Mouse (Mus musculus) kidney, embryonic 14.5 days (tissue): ENCODE results near the gene Slc26a3. TPM values are rescaled to one million over a fixed set of nuclear protein-coding genes. Genes with fewer than 3 reads are reported as not detected.

Experiments
- ATAC-seq: fragments of 200-750 bp; cut with Nextera tagmentation; 2 replicates; pipeline ENCODE4 v1.8.0; 2017; ENCODE audit warnings: moderate number of reproducible peaks, mild to moderate bottlenecking, moderate TSS enrichment, moderate library complexity; ENCODE audit not compliant: low FRiP score, low TSS enrichment
- H3K27ac ChIP-seq: fragments of 300-500 bp; sonication (generic); 2 replicates; pipeline ENCODE4 v1.5.1; 2014; ENCODE audit warnings: low read depth, mild to moderate bottlenecking, low read length, moderate library complexity, mixed read lengths
- H3K27me3 ChIP-seq: fragments of 300-500 bp; sonication (generic); 2 replicates; pipeline ENCODE4 v1.6.1; 2014; ENCODE audit warnings: mild to moderate bottlenecking, low read length; ENCODE audit not compliant: control insufficient read depth, insufficient read depth
- H3K36me3 ChIP-seq: fragments of 300-500 bp; sonication (generic); 2 replicates; pipeline ENCODE4 v1.6.1; 2014; ENCODE audit warnings: low read length, mixed read lengths; ENCODE audit not compliant: control insufficient read depth, insufficient read depth
- H3K4me1 ChIP-seq: fragments of 300-500 bp; sonication (generic); 2 replicates; pipeline ENCODE4 v1.6.1; 2014; ENCODE audit warnings: low read length, mixed read lengths; ENCODE audit not compliant: control insufficient read depth, insufficient read depth
- H3K4me2 ChIP-seq: fragments of 300-500 bp; sonication (generic); replicated peaks from 2 replicates; pipeline ENCODE4 v1.6.1; 2014; ENCODE audit warnings: low read depth, mild to moderate bottlenecking, low read length
- H3K4me3 ChIP-seq: fragments of 300-500 bp; sonication (generic); 2 replicates; pipeline ENCODE4 v1.5.1; 2014; ENCODE audit warnings: mild to moderate bottlenecking, low read length
- H3K9ac ChIP-seq: fragments of 300-500 bp; sonication (generic); 2 replicates; pipeline ENCODE4 v1.6.1; 2014; ENCODE audit warnings: low read depth, mild to moderate bottlenecking, low read length, moderate library complexity
- H3K9me3 ChIP-seq: fragments of 300-500 bp; sonication (generic); 2 replicates; pipeline ENCODE4 v1.6.1; 2016; ENCODE audit warnings: low read length; ENCODE audit not compliant: control insufficient read depth
- WGBS: fragments of 180-500 bp; shearing (Covaris S2); extraction: QIAGEN DNeasy Blood & Tissue Kit; methylation state at CpG from one replicate; pipeline ENCODE4 v1.1.7; 2014; 5-methylcytosine and 5-hydroxymethylcytosine counted together
- polyA plus RNA-seq: library from polyadenylated mRNA; unstranded; fragments of >200 nt; fragmentation: Nextera tagmentation; extraction: Ambion mirVana; gene quantifications from 2 replicates; pipeline ENCODE4 v1.2.1, GENCODE M21; 2014

Slc26a3 gene
- not detected in 2 replicates for polyA plus RNA-seq

DNA sequence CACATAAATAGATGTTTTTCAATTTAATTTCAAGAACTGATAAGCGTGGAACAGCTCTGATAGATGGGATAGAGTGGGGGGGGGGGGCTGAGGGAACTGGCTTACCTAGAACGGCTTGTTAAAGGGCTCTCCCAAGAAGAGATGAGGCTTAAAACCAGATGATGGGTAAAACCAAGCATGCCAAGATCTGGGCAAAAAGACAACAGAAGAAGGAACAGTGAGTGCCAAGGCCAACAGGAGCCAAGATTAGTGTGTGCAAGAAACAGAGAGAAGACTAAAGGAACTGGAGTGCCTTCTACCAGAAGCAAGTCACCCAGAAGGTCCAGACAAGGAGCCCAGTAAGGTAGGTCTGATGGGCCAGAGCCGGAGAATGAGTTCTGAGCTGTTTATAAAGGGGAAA, at the start of gene Slc26a3:
Gene Slc26a3, plus strand, starts transcription at position 301 of the 400 bp plus-strand sequence.
- no peak for ATAC-seq
- 84% methylated on average over 3 of the region's 3 CpGs for WGBS
- Histone ChIP-seq H3K4me3 (no peak within 1 kb of the TSS), H3K9ac (no peak within 1 kb of the TSS), H3K36me3 (no peaks in the 10 kb centered on the region), H3K27ac (no peak within 1 kb of the TSS), H3K4me1 (no peaks in the 10 kb centered on the region), H3K9me3 (no peaks in the 10 kb centered on the region), H3K27me3 (no peaks in the 10 kb centered on the region), H3K4me2 (no peak within 1 kb of the TSS)

DNA sequence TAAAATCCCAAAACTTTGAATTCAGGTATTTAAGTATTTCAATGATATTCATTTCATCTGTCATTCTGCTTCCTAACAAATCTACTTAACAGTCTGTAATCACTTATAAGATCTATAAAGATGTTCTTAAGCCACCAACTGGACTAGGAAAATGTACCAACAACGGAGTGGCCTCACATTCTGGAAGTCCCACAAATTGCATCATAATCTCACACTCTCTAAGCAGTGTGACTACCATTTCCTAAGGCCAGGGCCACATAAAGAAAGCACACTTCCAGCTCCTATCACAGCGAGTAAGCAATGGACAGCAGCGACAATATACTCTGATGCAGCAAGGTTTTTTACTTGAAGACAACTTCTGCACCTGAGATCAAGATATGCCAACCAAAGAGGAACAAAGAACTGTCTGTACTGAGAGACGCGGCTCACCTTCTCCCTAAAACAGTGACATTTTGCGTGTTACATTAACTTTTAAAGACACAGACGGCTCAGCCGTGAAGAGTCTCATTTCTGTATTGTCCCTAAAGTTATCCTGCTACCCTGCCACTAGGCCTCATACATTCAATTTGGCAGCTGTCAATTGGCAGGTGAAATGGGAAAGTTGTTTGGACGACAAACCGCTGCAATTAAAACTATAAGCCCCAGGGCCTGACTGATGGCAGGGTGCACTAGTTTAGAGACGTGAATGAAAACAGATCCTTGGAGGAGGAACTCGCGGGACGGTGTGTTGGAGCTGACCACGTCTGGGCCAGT, 40.3 kb upstream of the Slc26a3 start:
- Histone ChIP-seq H3K4me2 (peak overlapping the region; percentile 87), H3K36me3 (peaks cover 22% of the 10 kb centered on the region), H3K27me3 (no peaks in the 10 kb centered on the region), H3K4me3 (peak overlapping the region; percentile 98), H3K9ac (peak overlapping the region; percentile 90), H3K9me3 (no peaks in the 10 kb centered on the region), H3K4me1 (peaks cover 5% of the 10 kb centered on the region), H3K27ac (no peak overlapping the region)
- no peak for ATAC-seq
- 27% methylated on average over 15 of the region's 15 CpGs for WGBS

GRCm38 (mm10) chr12:31350944-31351928, 39.4 kb upstream of the Slc26a3 start, which contains the start of gene Dld:
TSS of gene Dld (minus strand) at chr12:31351453.
- H3K9me3 ChIP-seq = no peaks in the 10 kb centered on the region
- WGBS = 7% methylated on average over 47 of the region's 66 CpGs
- peak; percentile 99 for ATAC-seq
- peak within 1 kb of the TSS; percentile 98 for H3K4me3 ChIP-seq
- H3K27ac ChIP-seq = peak within 1 kb of the TSS; percentile 75
- peak within 1 kb of the TSS; percentile 87 for H3K4me2 ChIP-seq
- H3K27me3 ChIP-seq = no peaks in the 10 kb centered on the region
- H3K4me1 ChIP-seq = peaks cover 5% of the 10 kb centered on the region
- peaks cover 19% of the 10 kb centered on the region for H3K36me3 ChIP-seq
- H3K9ac ChIP-seq = peak within 1 kb of the TSS; percentile 90

DNA sequence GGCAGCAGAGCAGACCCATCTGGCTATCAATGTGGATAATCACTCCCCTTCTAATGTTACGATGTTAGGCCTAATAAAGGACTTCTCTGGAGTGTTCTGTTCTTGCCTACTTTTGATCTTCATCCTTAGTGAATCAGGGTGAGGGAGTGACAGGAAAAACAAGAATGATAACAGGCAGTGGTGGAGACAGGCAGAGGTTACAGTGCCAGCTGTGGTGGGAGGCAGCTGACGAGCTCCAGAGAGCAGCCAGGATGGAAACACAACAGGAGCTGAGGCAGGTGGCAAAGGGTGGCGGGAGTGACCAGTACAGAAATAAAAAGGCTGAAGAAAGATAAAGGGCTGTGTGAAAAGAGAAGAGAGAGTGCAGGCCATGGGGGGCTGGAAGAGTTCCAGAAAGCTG, 24.2 kb upstream of the Slc26a3 start:
- no peak overlapping the region for H3K4me2 ChIP-seq
- 38% methylated on average over 3 of the region's 3 CpGs for WGBS
- no peaks in the 10 kb centered on the region for H3K27me3 ChIP-seq
- no peak overlapping the region for H3K27ac ChIP-seq
- no peak overlapping the region for H3K4me3 ChIP-seq
- no peaks in the 10 kb centered on the region for H3K4me1 ChIP-seq
- ATAC-seq = peak; percentile 85
- H3K36me3 ChIP-seq = no peaks in the 10 kb centered on the region
- no peaks in the 10 kb centered on the region for H3K9me3 ChIP-seq
- H3K9ac ChIP-seq = no peak overlapping the region

DNA sequence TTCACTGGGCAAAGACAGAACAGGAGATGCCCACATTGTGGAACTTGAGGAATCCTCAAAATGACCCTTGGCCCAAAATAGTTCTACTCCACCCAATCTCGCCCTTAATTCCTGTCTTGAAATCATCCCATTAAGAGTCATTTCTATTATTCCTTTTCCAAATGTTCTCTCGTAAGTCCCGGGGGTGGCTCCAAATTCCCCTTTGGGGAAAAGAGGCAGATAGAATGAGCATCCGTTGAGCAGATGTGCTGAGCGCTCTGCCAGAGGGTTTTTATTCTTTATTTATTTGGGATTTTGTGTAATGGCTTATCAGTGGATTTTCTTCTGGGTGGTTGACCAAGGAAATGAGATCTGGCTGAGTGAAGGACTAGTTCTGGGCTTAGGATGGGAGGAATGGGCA, 22.9 kb upstream of the Slc26a3 start:
- Histone ChIP-seq H3K9me3 (no peaks in the 10 kb centered on the region), H3K4me3 (no peak overlapping the region), H3K4me2 (no peak overlapping the region), H3K36me3 (no peaks in the 10 kb centered on the region), H3K27ac (no peak overlapping the region), H3K4me1 (no peaks in the 10 kb centered on the region), H3K9ac (no peak overlapping the region), H3K27me3 (no peaks in the 10 kb centered on the region)
- ATAC-seq = no peak
- 83% methylated on average over 5 of the region's 5 CpGs for WGBS

DNA sequence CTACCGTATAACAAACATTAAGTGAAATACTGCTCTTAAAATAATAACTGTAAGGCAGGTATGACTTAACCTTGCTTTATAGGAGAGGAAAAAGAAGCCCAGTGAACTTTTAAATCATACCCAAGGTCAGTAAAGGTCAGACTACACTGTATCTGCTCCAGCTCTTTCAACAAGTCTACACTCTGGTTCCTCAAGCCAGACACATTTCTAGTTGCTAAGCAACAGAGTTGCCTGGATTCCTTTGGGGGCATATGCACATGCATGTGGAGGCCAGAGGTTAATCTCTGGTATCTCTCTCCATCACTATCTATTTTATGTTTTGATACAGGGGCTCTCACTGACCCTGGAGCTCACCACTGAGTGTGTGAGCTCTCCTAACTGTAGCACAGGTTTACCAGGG, 21.6 kb upstream of the Slc26a3 start:
- H3K4me3 ChIP-seq = no peak overlapping the region
- no peaks in the 10 kb centered on the region for H3K4me1 ChIP-seq
- no peaks in the 10 kb centered on the region for H3K36me3 ChIP-seq
- no peaks in the 10 kb centered on the region for H3K9me3 ChIP-seq
- no peak overlapping the region for H3K9ac ChIP-seq
- no peak overlapping the region for H3K27ac ChIP-seq
- no peak overlapping the region for H3K4me2 ChIP-seq
- 80% methylated on average over 1 of the region's 1 CpGs for WGBS
- no peak for ATAC-seq
- no peaks in the 10 kb centered on the region for H3K27me3 ChIP-seq

DNA sequence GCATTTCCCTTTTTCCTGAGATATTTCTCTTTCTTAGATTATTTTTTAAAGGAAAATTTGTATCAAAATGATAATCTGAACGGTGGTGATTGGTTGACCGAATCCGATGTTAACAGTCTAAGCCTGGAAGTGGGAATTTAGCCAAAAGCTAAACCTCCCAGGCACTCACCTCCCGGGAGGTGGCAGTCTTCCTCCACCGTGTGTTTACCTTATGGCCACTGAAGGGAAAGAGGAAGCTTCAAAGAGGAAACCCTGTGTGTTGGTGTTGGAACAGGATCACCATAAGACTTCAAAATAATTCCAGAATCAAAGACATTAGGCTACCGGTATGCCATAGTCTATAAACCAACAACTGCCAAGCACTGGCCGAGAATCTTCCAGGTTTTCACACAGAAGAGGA, 21.0 kb upstream of the Slc26a3 start:
- WGBS = 87% methylated on average over 7 of the region's 7 CpGs
- H3K4me1 ChIP-seq = no peaks in the 10 kb centered on the region
- no peak overlapping the region for H3K27ac ChIP-seq
- ATAC-seq = no peak
- no peak overlapping the region for H3K4me3 ChIP-seq
- H3K9me3 ChIP-seq = no peaks in the 10 kb centered on the region
- H3K36me3 ChIP-seq = no peaks in the 10 kb centered on the region
- H3K4me2 ChIP-seq = no peak overlapping the region
- H3K9ac ChIP-seq = no peak overlapping the region
- H3K27me3 ChIP-seq = no peaks in the 10 kb centered on the region

- H3K36me3 ChIP-seq = no peaks in the 10 kb centered on the region
- peak; percentile 76 for ATAC-seq
- no peak overlapping the region for H3K4me3 ChIP-seq
- 34% methylated on average over 9 of the region's 9 CpGs for WGBS
- H3K27me3 ChIP-seq = no peaks in the 10 kb centered on the region
- no peak overlapping the region for H3K9ac ChIP-seq
- no peak overlapping the region for H3K4me2 ChIP-seq
- no peak overlapping the region for H3K27ac ChIP-seq
- no peaks in the 10 kb centered on the region for H3K9me3 ChIP-seq
- H3K4me1 ChIP-seq = peaks cover 4% of the 10 kb centered on the region; the same call in 1 of the 2 replicates
Observed at GRCm38 (mm10) chr12:31374603-31375282, 15.9 kb upstream of the Slc26a3 start.
